Mouse (Mus musculus) 416B (cell line): ENCODE results near the gene Olfr811.

Experiments
- DNase-seq: peaks from one replicate; pipeline ENCODE4 v3.0.0; 2011; ENCODE audit warnings: low read depth

The Olfr811 gene

DNA sequence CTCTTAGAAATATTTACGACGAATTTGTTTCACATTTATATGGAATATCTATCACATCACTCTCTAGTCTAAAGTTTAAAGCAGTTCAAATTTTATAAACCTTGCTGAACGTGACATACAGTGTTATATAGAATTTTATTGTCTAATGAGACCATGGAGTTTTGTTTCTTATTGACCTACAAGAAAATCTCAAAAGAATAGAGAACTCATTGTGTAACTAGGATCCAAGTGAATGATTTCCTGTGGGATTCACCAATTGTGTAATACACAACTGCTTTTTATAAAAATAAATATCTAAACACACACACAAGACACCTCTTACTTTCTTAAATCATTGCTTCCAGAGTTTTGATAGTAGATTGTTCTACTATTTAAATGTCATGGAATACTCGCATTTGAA is at the start of gene Olfr811:
TSS of gene Olfr811 (minus strand) at position 101 of the 400 bp plus-strand sequence.
- DNase-seq, result no peak

DNA sequence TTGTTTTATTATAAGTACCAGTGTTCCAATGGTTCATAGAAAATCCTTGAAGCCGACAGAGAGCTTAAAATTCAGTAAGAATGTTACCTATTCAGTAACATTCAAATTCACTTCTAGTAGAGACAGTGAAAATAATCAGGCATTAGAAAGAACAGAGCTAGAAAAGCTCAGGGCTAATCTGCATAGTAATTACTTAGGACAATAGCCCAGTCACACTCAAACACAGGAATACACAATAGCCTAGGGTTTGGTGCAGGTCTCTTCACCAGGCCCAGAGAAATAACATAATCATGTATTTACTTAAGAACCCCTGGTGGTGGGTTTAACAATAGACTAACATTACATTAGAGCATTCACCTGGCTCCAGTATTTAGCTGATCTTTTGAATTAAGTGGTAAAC is 43.1 kb upstream of the Olfr811 start:
- DNase-seq, result no peak

DNA sequence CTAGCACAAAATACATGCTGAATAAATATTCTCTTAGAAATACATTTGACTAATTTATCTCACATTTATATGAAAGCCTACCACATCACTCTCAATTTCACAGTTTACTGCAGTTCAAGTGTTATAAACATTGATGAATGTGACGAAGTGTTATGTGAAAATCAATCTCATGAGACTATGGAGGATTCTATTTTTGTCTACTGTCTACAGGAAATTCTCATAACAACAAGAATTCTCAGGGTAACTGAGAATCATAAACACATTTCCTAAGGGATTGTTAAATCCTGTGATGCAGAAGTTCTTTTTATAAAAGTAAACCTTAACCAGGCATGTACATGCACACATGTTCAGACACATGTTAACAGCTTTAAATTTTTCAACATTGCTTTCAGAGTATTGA is 41.8 kb upstream of the Olfr811 start, which contains the start of gene Olfr812:
TSS of gene Olfr812 (minus strand) at position 101 of the 400 bp plus-strand sequence.
- DNase-seq, result no peak

DNA sequence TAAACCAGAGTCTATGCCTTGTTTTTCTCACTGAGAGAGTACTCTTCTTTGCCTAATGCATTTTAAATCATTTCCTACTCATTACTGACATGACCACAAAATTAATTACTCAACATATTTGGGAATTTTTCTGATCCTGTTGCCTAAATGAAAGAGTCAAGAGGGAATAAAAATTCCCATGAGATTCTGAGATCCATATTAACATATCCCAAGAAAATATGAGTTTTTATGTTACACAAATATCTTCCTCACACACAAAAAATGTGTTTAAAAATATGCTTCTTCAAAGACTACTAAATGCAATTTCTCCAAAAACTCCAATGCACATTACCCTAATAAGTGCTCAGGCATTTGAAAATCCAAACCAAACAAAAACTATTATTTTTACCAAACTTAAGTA is 9.4 kb downstream of the Olfr811 start, which contains the start of gene Olfr810:
TSS of gene Olfr810 (minus strand) at position 101 of the 400 bp plus-strand sequence.
- DNase-seq, result no peak

DNA sequence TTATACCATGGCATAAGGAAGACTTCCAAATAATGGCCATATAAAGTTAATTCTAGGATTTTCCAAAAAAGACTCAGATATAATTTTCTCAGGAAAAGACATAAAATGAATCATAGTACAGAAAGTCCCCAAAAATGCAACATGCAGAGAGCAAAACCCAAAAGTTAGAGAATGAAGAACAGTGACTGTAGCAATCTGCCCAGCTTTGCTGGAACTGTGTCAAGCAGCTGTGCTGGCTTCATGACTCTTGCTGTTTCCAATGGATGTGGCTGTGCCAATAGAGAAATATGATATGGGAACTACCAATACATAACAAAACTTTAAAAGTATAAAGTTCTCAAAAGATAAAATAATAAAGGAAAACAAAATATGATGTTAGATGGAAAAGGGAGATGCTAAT is 26.1 kb downstream of the Olfr811 start:
- DNase-seq, result no peak

DNA sequence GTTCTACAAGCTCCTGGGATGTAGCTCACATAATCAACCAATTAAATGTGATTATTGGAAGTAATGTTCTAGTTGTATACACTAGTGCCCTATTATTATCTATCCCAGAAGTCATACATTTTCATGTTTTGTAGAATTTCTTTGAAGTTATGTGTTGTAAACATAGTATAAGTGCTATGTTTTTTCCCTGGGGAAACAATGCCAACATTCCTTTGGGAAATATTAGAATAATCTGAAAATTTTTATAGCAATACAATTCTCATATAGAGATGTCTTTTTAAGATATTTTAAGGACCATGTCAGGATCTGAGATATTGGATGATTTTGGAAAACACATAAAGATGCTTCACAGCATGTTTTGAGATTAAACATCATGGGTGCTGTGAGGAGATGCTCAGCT is 29.9 kb downstream of the Olfr811 start, which contains the start of gene Olfr809:
TSS of gene Olfr809 (plus strand) at position 301 of the 400 bp plus-strand sequence.
- no peak for DNase-seq

DNA sequence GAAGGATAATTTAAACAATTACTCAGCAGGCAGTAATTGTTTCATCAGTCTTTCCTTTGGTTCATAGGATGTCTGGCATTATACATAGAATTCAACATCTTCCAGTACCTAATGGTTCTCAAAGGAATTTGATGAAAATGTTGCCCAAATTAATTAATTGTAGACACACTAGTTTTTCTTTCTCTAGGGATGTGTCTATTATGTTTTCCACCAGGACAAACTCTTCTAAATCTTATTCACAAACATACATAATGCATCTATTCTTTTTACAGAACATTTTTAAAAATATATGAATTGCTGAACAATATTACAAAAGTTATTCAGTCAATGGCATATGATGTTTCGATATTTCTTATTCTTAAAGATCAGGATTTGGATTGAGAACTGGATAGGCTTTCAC is 39.0 kb downstream of the Olfr811 start, which contains the start of gene Olfr808:
TSS of gene Olfr808 (plus strand) at position 301 of the 400 bp plus-strand sequence.
- no peak for DNase-seq

DNA sequence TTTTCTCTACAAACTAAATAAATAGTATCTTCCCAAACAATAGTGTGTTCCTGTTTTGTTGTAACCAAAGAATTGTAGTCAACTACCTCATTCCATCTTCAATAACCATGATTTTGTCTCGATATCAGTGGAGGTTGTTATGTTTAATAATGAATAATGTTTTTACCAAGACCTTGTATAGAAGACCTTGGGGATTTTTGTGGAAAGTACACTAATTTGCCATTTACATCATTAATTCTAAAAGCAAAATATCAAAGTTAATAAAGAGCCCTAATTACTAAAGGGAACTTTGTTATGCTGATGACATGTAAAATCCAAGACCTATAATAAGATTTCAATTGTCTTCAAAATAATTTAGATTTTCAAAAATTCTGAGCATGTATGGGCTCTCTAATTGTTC is 46.5 kb downstream of the Olfr811 start, which contains the start of gene Olfr807:
TSS of gene Olfr807 (minus strand) at position 101 of the 400 bp plus-strand sequence.
- DNase-seq, result no peak
